Mouse (Mus musculus) kidney, postnatal 0 days (tissue): ENCODE measurements around the gene 4833439L19Rik. TPM values are rescaled to one million over a fixed set of nuclear protein-coding genes. Genes with fewer than 3 reads are reported as not detected.

ENCODE experiments used
- ATAC-seq: fragments of 200-750 bp; cut with Nextera tagmentation; replicated peaks from 2 replicates; pipeline ENCODE4 v1.8.0; 2017; ENCODE audit warnings: low read depth, moderate number of reproducible peaks, moderate TSS enrichment, moderate library complexity; ENCODE audit not compliant: low FRiP score
- DNase-seq: peaks from one replicate; pipeline ENCODE4 v3.0.0-alpha.2; 2016; ENCODE audit warnings: low spot score
- H3K27ac ChIP-seq: fragments of 300-500 bp; sonication (generic); 2 replicates; pipeline ENCODE4 v1.5.1; 2014; ENCODE audit warnings: mild to moderate bottlenecking
- H3K27me3 ChIP-seq: fragments of 300-500 bp; sonication (generic); 2 replicates; pipeline ENCODE4 v1.6.1; 2014; ENCODE audit warnings: low read length, mixed read lengths; ENCODE audit not compliant: insufficient read depth
- H3K36me3 ChIP-seq: fragments of 300-500 bp; sonication (generic); 2 replicates; pipeline ENCODE4 v1.6.1; 2014; ENCODE audit warnings: low read length, mixed read lengths; ENCODE audit not compliant: insufficient read depth
- H3K4me1 ChIP-seq: fragments of 300-500 bp; sonication (generic); replicated peaks from 2 replicates; pipeline ENCODE4 v1.6.1; 2014; ENCODE audit warnings: antibody characterized with exemption, low read length, mixed read lengths; ENCODE audit not compliant: insufficient read depth
- H3K4me2 ChIP-seq: fragments of 300-500 bp; sonication (generic); 2 replicates; pipeline ENCODE4 v1.6.1; 2014; ENCODE audit warnings: mild to moderate bottlenecking, low read length, moderate library complexity, mixed read lengths
- H3K4me3 ChIP-seq: fragments of 300-500 bp; sonication (generic); replicated peaks from 2 replicates; pipeline ENCODE4 v1.5.1; 2014; ENCODE audit warnings: low read depth, low read length
- H3K9ac ChIP-seq: fragments of 300-500 bp; sonication (generic); 2 replicates; pipeline ENCODE4 v1.6.1; 2014; ENCODE audit warnings: low read depth, low read length
- H3K9me3 ChIP-seq: fragments of 300-500 bp; sonication (generic); replicated peaks from 2 replicates; pipeline ENCODE4 v1.6.1; 2016; ENCODE audit warnings: low read length, inconsistent platforms, mixed read lengths
- CTCF ChIP-seq: IDR thresholded peaks from 2 replicates; pipeline ENCODE4 v1.5.1; 2016; ENCODE audit warnings: antibody characterized with exemption, low read depth, mild to moderate bottlenecking, moderate library complexity
- WGBS: fragments of 180-500 bp; shearing (Covaris S2); extraction: QIAGEN DNeasy Blood & Tissue Kit; methylation state at CpG from one replicate; pipeline ENCODE4 v1.1.7; 2014; 5-methylcytosine and 5-hydroxymethylcytosine counted together
- polyA plus RNA-seq: library from polyadenylated mRNA; unstranded; fragments of >200 nt; fragmentation: Nextera tagmentation; extraction: Ambion mirVana; gene quantifications from 2 replicates; pipeline ENCODE4 v1.2.1, GENCODE M21; 2015

The 4833439L19Rik gene
- polyA plus RNA-seq, 1 experiment from 2014 or later: 190 TPM

- ATAC-seq: no peak
- H3K27me3 ChIP-seq: no peaks in the 10 kb centered on the region
- no peaks in the 10 kb centered on the region for H3K9me3 ChIP-seq
- WGBS: 47% methylated on average over 5 of the region's 5 CpGs
- no peak for TF ChIP-seq CTCF
- H3K36me3 ChIP-seq: no peaks in the 10 kb centered on the region
- no peak overlapping the region for H3K9ac ChIP-seq
- DNase-seq: no peak
- H3K4me1 ChIP-seq: peaks cover 7% of the 10 kb centered on the region; the same call in 1 of the 2 replicates
- no peak overlapping the region for H3K4me2 ChIP-seq
- H3K27ac ChIP-seq: no peak overlapping the region
- no peak overlapping the region for H3K4me3 ChIP-seq
Observed at GRCm38 (mm10) chr13:54568380-54568779, 3.1 kb upstream of the 4833439L19Rik start.

GRCm38 (mm10) chr13:54565594-54566345 is 535 bp upstream of the 4833439L19Rik start:
- peak; percentile 66 for TF ChIP-seq CTCF
- ATAC-seq (peak; percentile 34), DNase-seq (peak; percentile 68)
- Histone ChIP-seq H3K9me3 (no peaks in the 10 kb centered on the region), H3K4me2 (peak overlapping the region; percentile 72), H3K27ac (peak overlapping the region; percentile 77), H3K27me3 (no peaks in the 10 kb centered on the region), H3K36me3 (peaks cover 12% of the 10 kb centered on the region; the same call in 1 of the 2 replicates), H3K4me3 (peak overlapping the region; percentile 91), H3K9ac (peak overlapping the region; percentile 8; the same call in 1 of the 2 replicates), H3K4me1 (peaks cover 7% of the 10 kb centered on the region)
- WGBS: 39% methylated on average over 8 of the region's 8 CpGs

GRCm38 (mm10) chr13:54564232-54565200 is 719 bp downstream of the 4833439L19Rik start:
- peak overlapping the region; percentile 91 for H3K4me3 ChIP-seq
- 8% methylated on average over 45 of the region's 45 CpGs for WGBS

GRCm38 (mm10) chr13:54562562-54562961 is 2.7 kb downstream of the 4833439L19Rik start:
- WGBS: 42% methylated on average over 7 of the region's 7 CpGs
- no peak overlapping the region for H3K4me2 ChIP-seq
- H3K27ac ChIP-seq: peak overlapping the region; percentile 80; the same call in 1 of the 2 replicates
- H3K9ac ChIP-seq: no peak overlapping the region
- H3K4me1 ChIP-seq: peaks cover 7% of the 10 kb centered on the region
- no peaks in the 10 kb centered on the region for H3K9me3 ChIP-seq
- DNase-seq (peak; percentile 44), ATAC-seq (peak; percentile 83)
- TF ChIP-seq CTCF: no peak
- no peak overlapping the region for H3K4me3 ChIP-seq
- no peaks in the 10 kb centered on the region for H3K27me3 ChIP-seq
- peaks cover 37% of the 10 kb centered on the region; the same call in 1 of the 2 replicates for H3K36me3 ChIP-seq

More at GRCm38 (mm10) chr13:54564232-54565200, 719 bp downstream of the 4833439L19Rik start:
- DNase-seq: peak; percentile 30
- TF ChIP-seq CTCF: no peak
- peaks cover 20% of the 10 kb centered on the region; the same call in 1 of the 2 replicates for H3K36me3 ChIP-seq
- H3K9ac ChIP-seq: peak overlapping the region; percentile 98
- H3K9me3 ChIP-seq: no peaks in the 10 kb centered on the region
- H3K4me2 ChIP-seq: peak overlapping the region; percentile 72
- ATAC-seq: no peak; the same call in 1 of the 2 replicates
- no peaks in the 10 kb centered on the region for H3K27me3 ChIP-seq
- H3K4me1 ChIP-seq: peaks cover 7% of the 10 kb centered on the region
- H3K27ac ChIP-seq: peak overlapping the region; percentile 76

DNA sequence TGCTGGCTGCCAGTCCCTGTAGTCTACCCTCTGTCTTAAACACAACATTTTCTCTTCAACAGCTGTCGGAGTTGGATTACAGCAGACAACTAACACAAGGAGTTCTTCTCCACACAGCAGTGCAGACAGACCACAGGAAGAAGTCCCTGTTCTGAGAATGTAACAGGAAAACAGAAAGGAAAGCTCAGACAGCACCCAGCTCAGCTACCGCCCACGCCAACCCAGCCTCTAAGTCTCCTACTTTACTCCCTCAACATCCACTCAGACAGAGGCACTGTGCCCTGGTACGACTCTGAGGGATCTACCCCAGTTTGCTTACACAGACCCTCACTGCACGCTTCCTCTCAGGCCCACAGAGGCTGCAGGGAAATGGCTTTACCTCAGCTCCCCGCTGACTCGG is 4.6 kb downstream of the 4833439L19Rik start:
- Histone ChIP-seq H3K27me3 (no peaks in the 10 kb centered on the region), H3K36me3 (peaks cover 51% of the 10 kb centered on the region), H3K4me3 (no peak overlapping the region), H3K4me1 (peaks cover 7% of the 10 kb centered on the region), H3K9ac (no peak overlapping the region), H3K4me2 (no peak overlapping the region), H3K9me3 (no peaks in the 10 kb centered on the region), H3K27ac (no peak overlapping the region)
- no peak for ATAC-seq
- WGBS: 89% methylated on average over 7 of the region's 7 CpGs
- no peak for TF ChIP-seq CTCF
- DNase-seq: no peak

DNA sequence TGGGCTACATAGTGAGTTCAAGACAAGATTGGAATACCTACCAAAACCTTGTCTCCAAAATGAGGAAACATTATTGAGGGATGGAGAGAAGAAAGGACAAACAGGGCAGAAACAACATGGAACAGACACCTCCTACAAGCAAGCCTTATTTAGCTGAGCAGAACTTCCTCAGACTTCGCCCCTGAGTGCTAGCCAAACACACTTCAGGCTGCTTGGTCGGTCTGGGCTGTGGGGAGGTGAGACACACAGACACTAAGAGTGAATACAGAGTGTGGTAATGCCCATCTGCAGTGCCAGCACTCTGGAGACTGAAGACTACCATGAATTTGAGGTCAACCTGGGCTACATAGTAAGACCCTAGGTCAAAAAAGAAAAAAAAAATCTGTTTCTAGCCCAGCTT is 5.6 kb downstream of the 4833439L19Rik start:
- H3K27ac ChIP-seq: no peak overlapping the region
- peaks cover 7% of the 10 kb centered on the region for H3K4me1 ChIP-seq
- DNase-seq: no peak
- H3K27me3 ChIP-seq: no peaks in the 10 kb centered on the region
- 93% methylated on average over 2 of the region's 2 CpGs for WGBS
- no peak overlapping the region for H3K9ac ChIP-seq
- no peak for TF ChIP-seq CTCF
- no peak overlapping the region for H3K4me3 ChIP-seq
- no peak overlapping the region for H3K4me2 ChIP-seq
- no peaks in the 10 kb centered on the region for H3K9me3 ChIP-seq
- no peak for ATAC-seq
- H3K36me3 ChIP-seq: peaks cover 53% of the 10 kb centered on the region
